Mouse (Mus musculus) liver, embryonic 15.5 days (tissue): Measurements from ENCODE around the gene Rbm3. TPM values are rescaled to one million over a fixed set of nuclear protein-coding genes. Genes with fewer than 3 reads are reported as not detected.
"Not testable (repeated sequence)": the region's sequence is repeated elsewhere in the genome, so short reads cannot be mapped to it uniquely, and the experiment has no call there.

Experiments
- ATAC-seq: fragments of 200-750 bp; cut with Nextera tagmentation; 2 replicates; pipeline ENCODE4 v1.8.0; 2017; ENCODE audit warnings: moderate number of reproducible peaks, mild to moderate bottlenecking, moderate library complexity; ENCODE audit not compliant: insufficient read depth
- H3K27ac ChIP-seq: fragments of 300-500 bp; sonication (generic); replicated peaks from 2 replicates; pipeline ENCODE4 v1.5.1; 2015; ENCODE audit warnings: mild to moderate bottlenecking, inconsistent platforms
- H3K27me3 ChIP-seq: fragments of 300-500 bp; sonication (generic); 2 replicates; pipeline ENCODE4 v1.6.1; 2015; ENCODE audit warnings: mild to moderate bottlenecking, inconsistent platforms
- H3K36me3 ChIP-seq: fragments of 300-500 bp; sonication (generic); replicated peaks from 2 replicates; pipeline ENCODE4 v1.6.1; 2015; ENCODE audit warnings: moderate library complexity, mild to moderate bottlenecking, inconsistent platforms
- H3K4me1 ChIP-seq: fragments of 300-500 bp; sonication (generic); replicated peaks from 2 replicates; pipeline ENCODE4 v1.6.1; 2015; ENCODE audit warnings: inconsistent platforms
- H3K4me2 ChIP-seq: fragments of 300-500 bp; sonication (generic); 2 replicates; pipeline ENCODE4 v1.6.1; 2015; ENCODE audit warnings: moderate library complexity, mild to moderate bottlenecking, inconsistent platforms
- H3K4me3 ChIP-seq: fragments of 300-500 bp; sonication (generic); replicated peaks from 2 replicates; pipeline ENCODE4 v1.5.1; 2015; ENCODE audit warnings: mild to moderate bottlenecking, inconsistent platforms
- H3K9ac ChIP-seq: fragments of 300-500 bp; sonication (generic); 2 replicates; pipeline ENCODE4 v1.6.1; 2015; ENCODE audit warnings: moderate library complexity, mild to moderate bottlenecking, inconsistent platforms
- H3K9me3 ChIP-seq: fragments of 300-500 bp; sonication (generic); replicated peaks from 2 replicates; pipeline ENCODE4 v1.6.1; 2016; ENCODE audit warnings: inconsistent platforms
- WGBS: fragments of 180-500 bp; shearing (Covaris S2); methylation state at CpG from one replicate; pipeline ENCODE4 v1.1.7; 2015; ENCODE audit warnings: mixed read lengths; ENCODE audit not compliant: insufficient replicate concordance; 5-methylcytosine and 5-hydroxymethylcytosine counted together
- polyA plus RNA-seq: library from polyadenylated mRNA; unstranded; fragments of >200 nt; fragmentation: Nextera tagmentation; extraction: Ambion mirVana; gene quantifications from 2 replicates; pipeline ENCODE4 v1.2.1, GENCODE M21; 2015

Rbm3 gene
- polyA plus RNA-seq, 1 experiment from 2014 or later, result 253 TPM

DNA sequence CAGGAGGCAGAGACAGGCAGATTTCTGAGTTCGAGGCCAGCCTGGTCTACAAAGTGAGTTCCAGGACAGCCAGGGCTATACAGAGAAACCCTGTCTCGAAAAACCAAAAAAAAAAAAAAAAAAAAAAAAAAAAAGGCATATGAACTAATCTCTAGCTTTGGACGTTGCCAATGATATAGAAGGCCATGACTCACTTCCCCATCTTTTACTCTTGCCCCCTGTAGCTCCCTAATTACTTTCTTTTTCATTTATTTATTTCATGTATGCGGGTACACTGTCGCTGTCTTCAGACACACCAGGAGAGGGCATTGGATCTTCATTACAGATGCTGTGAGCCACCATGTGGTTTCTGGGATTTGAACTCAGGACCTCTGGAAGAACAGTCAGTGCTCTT is 54.7 kb downstream of the Rbm3 start:
- 61% methylated on average over 4 of the region's 5 CpGs for WGBS
- ATAC-seq, H3K4me2 ChIP-seq, H3K36me3 ChIP-seq, H3K27ac ChIP-seq, H3K27me3 ChIP-seq, H3K9ac ChIP-seq, H3K4me3 ChIP-seq, H3K9me3 ChIP-seq: not testable (repeated sequence)
- peaks cover 14% of the 10 kb centered on the region for H3K4me1 ChIP-seq

DNA sequence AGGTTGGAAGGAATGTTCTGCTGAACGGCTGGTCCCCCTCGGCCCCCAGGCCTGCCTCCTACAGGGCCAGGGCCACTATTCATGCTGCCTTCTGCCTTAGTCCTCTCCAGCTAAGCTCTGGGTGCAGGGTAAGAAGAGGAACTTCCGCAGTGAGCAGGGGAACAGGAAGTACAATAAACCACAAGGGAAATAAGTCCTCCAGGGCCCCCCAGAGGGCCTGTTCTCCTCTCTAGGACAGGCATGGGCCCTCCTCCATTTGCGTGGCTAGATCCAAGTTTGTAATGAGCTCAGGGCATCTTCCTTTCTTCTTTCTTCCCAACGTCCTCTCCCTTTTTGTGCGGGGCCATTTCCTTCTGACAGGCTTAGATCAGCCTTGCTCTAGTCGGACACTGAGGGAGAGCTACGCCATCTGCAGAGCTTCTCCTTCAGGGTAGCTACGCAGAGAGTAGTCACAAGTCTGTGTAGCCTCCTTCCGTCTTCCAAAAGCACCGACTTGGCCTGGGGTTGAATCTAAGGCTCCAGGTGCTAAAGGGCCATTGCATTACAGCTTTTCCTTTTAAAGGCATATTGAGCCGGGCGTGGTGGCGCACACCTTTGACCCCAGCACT is 55.2 kb downstream of the Rbm3 start, which contains the start of gene Was:
Was (minus strand) TSS at position 153 of the 608 bp plus-strand sequence.
- H3K4me2 ChIP-seq, result peak within 1 kb of the TSS; percentile 48
- peaks cover 11% of the 10 kb centered on the region for H3K4me1 ChIP-seq
- peak within 1 kb of the TSS; percentile 54; the same call in 1 of the 2 replicates for H3K27ac ChIP-seq
- H3K9ac ChIP-seq, result no peak within 1 kb of the TSS; the same call in 1 of the 2 replicates
- peak; percentile 60 for ATAC-seq
- no peaks in the 10 kb centered on the region for H3K9me3 ChIP-seq
- peak within 1 kb of the TSS; percentile 41 for H3K4me3 ChIP-seq
- no peaks in the 10 kb centered on the region for H3K27me3 ChIP-seq
- 43% methylated on average over 14 of the region's 14 CpGs for WGBS
- 0 out of 2 replicates have a peak, but pooled peaks cover 3% of the 10 kb centered on the region for H3K36me3 ChIP-seq

DNA sequence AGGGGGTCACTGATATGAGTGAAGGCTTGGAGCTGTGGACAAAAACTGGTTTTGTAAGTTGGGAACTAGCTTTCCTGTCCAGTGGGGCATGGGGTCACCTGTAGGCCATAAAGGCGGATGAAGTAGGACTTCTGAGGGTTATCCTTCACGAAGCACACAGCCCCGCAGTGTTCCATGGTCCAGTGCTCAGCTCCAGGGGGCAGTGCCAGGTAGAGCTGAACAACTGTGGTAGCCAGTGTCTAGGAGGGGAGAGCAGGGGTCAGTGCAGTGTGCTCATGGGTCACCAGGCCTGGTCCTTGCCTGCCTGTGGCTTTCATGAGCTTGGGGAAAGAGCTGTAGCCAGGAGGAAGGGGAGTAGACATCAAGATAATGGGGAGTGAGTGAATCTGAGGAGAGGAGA is 55.9 kb downstream of the Rbm3 start:
- no peaks in the 10 kb centered on the region for H3K9me3 ChIP-seq
- ATAC-seq, result peak; percentile 9; the same call in 1 of the 2 replicates
- 0 out of 2 replicates have a peak, but pooled peaks cover 3% of the 10 kb centered on the region for H3K36me3 ChIP-seq
- 0 out of 2 replicates have a peak overlapping the region, but pooled peaks have one; percentile 29 for H3K27ac ChIP-seq
- H3K4me2 ChIP-seq, result peak overlapping the region; percentile 48
- WGBS, result 45% methylated on average over 3 of the region's 3 CpGs
- no peak overlapping the region for H3K9ac ChIP-seq
- peak overlapping the region; percentile 41 for H3K4me3 ChIP-seq
- peaks cover 8% of the 10 kb centered on the region for H3K4me1 ChIP-seq
- no peaks in the 10 kb centered on the region for H3K27me3 ChIP-seq

Other genes starting within 250 kb of the Rbm3 start
- gene Pqbp1, start 246.6 kb downstream of the Rbm3 start, polyA plus RNA-seq, result 38.1 and 39.7 TPM in 2 replicates
- 94.8 and 102 TPM in 2 replicates for gene Timm17b, start 246.5 kb downstream of the Rbm3 start, polyA plus RNA-seq
- not detected in 2 replicates for gene Gm10491, start 238.0 kb downstream of the Rbm3 start, polyA plus RNA-seq
- gene Gm10490, start 236.3 kb downstream of the Rbm3 start, polyA plus RNA-seq, result not detected in 2 replicates
- 0.12 and 0.18 TPM in 2 replicates for gene Pcsk1n, start 226.1 kb downstream of the Rbm3 start, polyA plus RNA-seq
- gene Eras, start 217.3 kb downstream of the Rbm3 start, polyA plus RNA-seq, result not detected in 2 replicates
- 10.7 and 12.1 TPM in 2 replicates for gene Hdac6, start 198.0 kb downstream of the Rbm3 start, polyA plus RNA-seq
- gene Gata1, start 167.8 kb downstream of the Rbm3 start, polyA plus RNA-seq, result 117 and 126 TPM in 2 replicates
- 0.26 and 0.36 TPM in 2 replicates for gene Glod5, start 127.4 kb downstream of the Rbm3 start, polyA plus RNA-seq
- 31.4 and 33.0 TPM in 2 replicates for gene Suv39h1, start 71.1 kb downstream of the Rbm3 start, polyA plus RNA-seq
- 2.1 and 2.2 TPM in 2 replicates for gene Was, start 55.4 kb downstream of the Rbm3 start, polyA plus RNA-seq
- 6.0 and 6.2 TPM in 2 replicates for gene Wdr13, start 13.0 kb downstream of the Rbm3 start, polyA plus RNA-seq
- 4.9 and 5.5 TPM in 2 replicates for gene Tbc1d25, start 30.3 kb upstream of the Rbm3 start, polyA plus RNA-seq
- gene Ebp, start 47.6 kb upstream of the Rbm3 start, polyA plus RNA-seq, result 81.1 and 91.0 TPM in 2 replicates
- 0.83 and 1.1 TPM in 2 replicates for gene Porcn, start 60.6 kb upstream of the Rbm3 start, polyA plus RNA-seq
- 34.0 and 36.4 TPM in 2 replicates for gene Ftsj1, start 106.5 kb upstream of the Rbm3 start, polyA plus RNA-seq
- gene Slc38a5, start 125.3 kb upstream of the Rbm3 start, polyA plus RNA-seq, result 67.3 and 70.0 TPM in 2 replicates
- not detected in 2 replicates for gene Ssxb10, start 181.5 kb upstream of the Rbm3 start, polyA plus RNA-seq
- not detected in 2 replicates for gene Ssxb9, start 221.1 kb upstream of the Rbm3 start, polyA plus RNA-seq